Mouse (Mus musculus): ENCODE data around the gene Sema4a.

GRCm38 (mm10) chr3:88393776-88394375, 67.1 kb downstream of the Sema4a start:
- TF ChIP-seq CTCF (IDR thresholded peaks at IDR 0.05; ENCODE audit: low read depth) = no peak
- no peak for TF ChIP-seq EP300 (optimal IDR thresholded peaks at IDR 0.05)
